Mouse (Mus musculus) ES-Bruce4 (cell line): ENCODE measurements at regions not wholly inside any gene's neighbourhood (a gene's known extent, or its start where the extent isn't known, plus 50 kb on each side); places are given as distances from the start of the nearest gene placed in this dataset.

Experiments used
- CTCF ChIP-seq: IDR thresholded peaks from one replicate; pipeline ENCODE4 v1.8.1; 2011; ENCODE audit warnings: low read depth, low read length
- POLR2A ChIP-seq: IDR thresholded peaks from one replicate; pipeline ENCODE4 v1.8.1; 2011; ENCODE audit warnings: low read length; ENCODE audit not compliant: insufficient read depth

GRCm38 (mm10) chr1:108339827-108340226, 750.0 kb downstream of the Serpinb8 start:
- no peak for TF ChIP-seq CTCF
- no peak for TF ChIP-seq POLR2A
